Mouse (Mus musculus): ENCODE data around the gene Men1. TPM values are rescaled to one million over a fixed set of nuclear protein-coding genes. Genes with fewer than 3 reads are reported as not detected.

The Men1 gene
- polyA plus RNA-seq, 1 experiment from 2014 or later = 19.5 TPM

DNA sequence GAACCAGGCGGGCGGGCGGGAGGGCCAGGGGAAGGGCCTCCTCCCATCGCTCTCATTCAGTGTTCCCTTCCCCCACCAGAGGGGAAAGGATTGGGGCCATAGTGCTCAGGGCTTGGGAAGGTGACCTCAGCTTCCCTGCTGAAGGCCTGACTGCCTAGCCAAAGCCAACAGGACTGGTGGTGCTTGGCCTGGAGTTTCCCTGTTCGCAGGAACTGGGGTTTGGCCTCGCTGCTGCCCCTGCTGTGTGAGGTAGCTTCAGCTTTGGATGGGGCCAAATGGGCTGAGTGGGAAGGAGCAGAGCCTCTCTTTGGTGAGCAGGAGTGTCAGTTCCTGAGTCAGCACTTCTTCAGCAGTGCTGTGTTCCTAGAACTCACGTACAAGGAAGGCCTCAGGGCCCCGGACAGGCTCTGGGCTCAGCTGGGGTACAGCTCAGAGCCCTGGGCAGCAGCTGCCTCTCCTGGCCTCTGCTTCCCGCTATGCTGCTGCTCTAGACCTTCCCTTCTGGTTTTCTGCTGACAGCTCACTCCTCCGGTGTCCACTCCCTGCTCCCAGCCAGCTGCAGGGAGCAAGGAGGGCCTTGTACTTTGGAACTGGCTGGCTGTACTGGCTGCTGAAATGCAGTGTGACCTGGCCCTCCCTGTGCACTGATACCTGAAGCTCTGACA, 43.5 kb upstream of the Men1 start:
- Histone ChIP-seq H3K4me3 (ENCODE audit: low read depth, low read length) (no peak overlapping the region), H3K27me3 (ENCODE audit: control insufficient read depth, insufficient read depth, low read depth, low read length) (no peaks in the 10 kb centered on the region), H3K27ac (ENCODE audit: low read length) (peak overlapping the region; percentile 88), H3K36me3 (ENCODE audit: control insufficient read depth, insufficient read depth) (peaks cover 27% of the 10 kb centered on the region), H3K4me2 (ENCODE audit: low read depth, low read length) (peak overlapping the region; percentile 28), H3K9me3 (replicated peaks; ENCODE audit: control insufficient read depth, low read length) (no peaks in the 10 kb centered on the region), H3K4me1 (ENCODE audit: control insufficient read depth, low read depth, low read length) (peaks cover 65% of the 10 kb centered on the region), H3K9ac (ENCODE audit: low read depth, low read length) (peak overlapping the region; percentile 49)
- peak; percentile 83 for ATAC-seq (ENCODE audit: low read depth)
- WGBS (ENCODE audit: insufficient replicate concordance) = 38% methylated on average over 10 of the region's 10 CpGs

DNA sequence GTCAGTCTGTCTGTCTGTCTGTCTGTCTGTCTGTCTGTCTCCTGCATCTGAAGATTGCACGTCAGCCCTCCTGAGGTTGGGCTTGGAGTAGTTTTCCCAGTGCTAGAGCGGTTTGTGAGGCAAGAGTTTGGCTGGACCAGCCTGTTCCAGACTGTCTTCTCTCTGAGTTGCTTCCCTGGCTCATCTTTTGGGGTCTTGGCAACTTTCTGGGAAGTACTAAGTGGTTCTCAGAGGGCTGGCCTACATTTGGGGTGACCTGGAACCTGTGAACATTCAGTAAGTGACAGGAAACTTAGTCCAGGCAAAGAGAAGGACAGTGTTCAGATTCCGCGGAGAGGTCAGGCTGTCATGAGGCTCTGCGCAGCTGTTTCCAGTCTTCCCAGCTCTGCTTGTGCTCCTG, 42.5 kb upstream of the Men1 start:
- WGBS (ENCODE audit: insufficient replicate concordance) = 81% methylated on average over 5 of the region's 5 CpGs
- Histone ChIP-seq H3K9me3 (replicated peaks; ENCODE audit: control insufficient read depth, low read length) (no peaks in the 10 kb centered on the region), H3K27ac (ENCODE audit: low read length) (peak overlapping the region; percentile 88), H3K4me3 (ENCODE audit: low read depth, low read length) (no peak overlapping the region), H3K4me1 (ENCODE audit: control insufficient read depth, low read depth, low read length) (peaks cover 65% of the 10 kb centered on the region), H3K4me2 (ENCODE audit: low read depth, low read length) (no peak overlapping the region), H3K36me3 (ENCODE audit: control insufficient read depth, insufficient read depth) (peaks cover 29% of the 10 kb centered on the region), H3K9ac (ENCODE audit: low read depth, low read length) (no peak overlapping the region), H3K27me3 (ENCODE audit: control insufficient read depth, insufficient read depth, low read depth, low read length) (no peaks in the 10 kb centered on the region)
- ATAC-seq (ENCODE audit: low read depth) = no peak

DNA sequence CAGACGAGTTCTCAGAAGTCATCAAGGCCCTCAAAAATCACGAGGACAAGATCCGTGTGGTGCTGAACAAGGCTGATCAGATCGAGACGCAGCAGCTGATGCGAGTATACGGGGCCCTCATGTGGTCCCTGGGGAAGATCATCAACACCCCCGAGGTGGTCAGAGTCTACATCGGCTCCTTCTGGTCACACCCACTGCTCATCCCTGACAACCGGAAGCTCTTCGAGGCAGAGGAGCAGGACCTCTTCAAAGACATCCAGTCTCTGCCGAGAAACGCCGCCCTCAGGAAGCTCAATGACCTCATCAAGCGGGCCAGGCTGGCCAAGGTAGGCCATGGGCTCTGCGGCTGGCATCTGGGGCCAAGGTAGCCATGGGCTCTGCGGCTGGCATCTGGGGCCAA, 40.5 kb upstream of the Men1 start:
- peaks cover 36% of the 10 kb centered on the region for H3K36me3 ChIP-seq (ENCODE audit: control insufficient read depth, insufficient read depth)
- no peaks in the 10 kb centered on the region for H3K27me3 ChIP-seq (ENCODE audit: control insufficient read depth, insufficient read depth, low read depth, low read length)
- H3K4me3 ChIP-seq (ENCODE audit: low read depth, low read length) = no peak overlapping the region
- peaks cover 68% of the 10 kb centered on the region for H3K4me1 ChIP-seq (ENCODE audit: control insufficient read depth, low read depth, low read length)
- no peaks in the 10 kb centered on the region for H3K9me3 ChIP-seq (replicated peaks; ENCODE audit: control insufficient read depth, low read length)
- 87% methylated on average over 17 of the region's 17 CpGs for WGBS (ENCODE audit: insufficient replicate concordance)
- H3K9ac ChIP-seq (ENCODE audit: low read depth, low read length) = no peak overlapping the region
- no peak overlapping the region for H3K4me2 ChIP-seq (ENCODE audit: low read depth, low read length)
- ATAC-seq (ENCODE audit: low read depth) = no peak
- H3K27ac ChIP-seq (ENCODE audit: low read length) = no peak overlapping the region

DNA sequence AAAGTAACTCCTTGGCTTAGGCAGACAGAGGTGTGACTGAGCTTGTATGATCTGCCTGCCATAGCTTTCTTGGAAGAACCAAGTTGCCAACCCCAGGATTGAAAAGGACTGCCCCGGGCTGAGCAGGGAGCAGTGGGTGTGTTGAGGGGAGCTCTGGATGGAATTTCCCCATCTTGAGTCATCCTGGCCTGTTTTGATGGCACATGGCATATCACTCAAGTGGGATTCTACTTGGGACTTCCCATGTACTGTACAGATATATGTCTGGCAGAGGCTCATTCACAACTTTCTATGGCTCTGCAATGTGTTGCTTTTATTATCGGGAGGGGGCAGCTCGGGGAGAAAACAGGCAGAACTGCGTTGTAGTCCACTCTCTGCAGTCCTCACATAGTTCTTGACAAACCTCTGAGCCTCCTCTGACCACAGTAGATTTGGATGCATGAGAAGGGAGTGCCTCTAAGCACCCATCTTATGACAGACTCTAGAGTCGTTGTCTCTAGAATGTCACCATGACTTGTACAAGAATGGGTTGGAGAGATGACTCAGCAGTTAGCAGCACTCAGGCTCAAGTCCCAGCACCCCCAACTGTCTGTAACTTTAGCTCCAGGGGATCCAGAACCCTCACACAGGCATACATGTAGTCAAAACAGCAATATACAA, 38.1 kb upstream of the Men1 start:
- Histone ChIP-seq H3K9me3 (replicated peaks; ENCODE audit: control insufficient read depth, low read length) (no peaks in the 10 kb centered on the region), H3K4me2 (ENCODE audit: low read depth, low read length) (0 out of 2 replicates have a peak overlapping the region, but pooled peaks have one; percentile 25), H3K4me3 (ENCODE audit: low read depth, low read length) (no peak overlapping the region), H3K27me3 (ENCODE audit: control insufficient read depth, insufficient read depth, low read depth, low read length) (no peaks in the 10 kb centered on the region), H3K27ac (ENCODE audit: low read length) (peak overlapping the region; percentile 89), H3K36me3 (ENCODE audit: control insufficient read depth, insufficient read depth) (peaks cover 35% of the 10 kb centered on the region), H3K4me1 (ENCODE audit: control insufficient read depth, low read depth, low read length) (peaks cover 69% of the 10 kb centered on the region), H3K9ac (ENCODE audit: low read depth, low read length) (peak overlapping the region; percentile 34)
- WGBS (ENCODE audit: insufficient replicate concordance) = 65% methylated on average over 5 of the region's 5 CpGs
- peak; percentile 40 for ATAC-seq (ENCODE audit: low read depth)

DNA sequence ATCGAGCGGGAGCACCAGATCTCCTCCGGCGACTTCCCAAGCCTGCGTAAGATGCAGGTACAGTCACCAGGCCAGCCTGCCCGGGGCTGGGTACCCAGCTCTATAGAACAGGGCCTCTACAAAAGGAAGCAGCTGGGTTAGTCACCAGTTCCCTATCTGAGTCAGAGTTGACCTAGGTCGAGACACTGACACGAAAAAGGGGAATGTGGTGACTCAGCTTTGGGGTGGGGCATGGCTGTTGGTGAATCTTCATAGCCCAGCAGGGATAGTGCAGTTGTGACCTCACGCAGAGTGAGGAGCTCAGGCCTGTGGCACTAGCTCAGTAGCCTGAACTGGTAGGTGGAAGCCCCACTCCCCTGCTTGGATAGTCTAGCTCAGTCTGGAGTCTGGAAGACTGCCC, 37.1 kb upstream of the Men1 start:
- H3K36me3 ChIP-seq (ENCODE audit: control insufficient read depth, insufficient read depth) = peaks cover 35% of the 10 kb centered on the region
- H3K9ac ChIP-seq (ENCODE audit: low read depth, low read length) = peak overlapping the region; percentile 44
- peak overlapping the region; percentile 25 for H3K4me2 ChIP-seq (ENCODE audit: low read depth, low read length)
- WGBS (ENCODE audit: insufficient replicate concordance) = 43% methylated on average over 9 of the region's 9 CpGs
- H3K4me3 ChIP-seq (ENCODE audit: low read depth, low read length) = no peak overlapping the region; the same call in 1 of the 2 replicates
- no peaks in the 10 kb centered on the region for H3K9me3 ChIP-seq (replicated peaks; ENCODE audit: control insufficient read depth, low read length)
- ATAC-seq (ENCODE audit: low read depth) = peak; percentile 68
- H3K4me1 ChIP-seq (ENCODE audit: control insufficient read depth, low read depth, low read length) = peaks cover 71% of the 10 kb centered on the region
- peak overlapping the region; percentile 89 for H3K27ac ChIP-seq (ENCODE audit: low read length)
- H3K27me3 ChIP-seq (ENCODE audit: control insufficient read depth, insufficient read depth, low read depth, low read length) = no peaks in the 10 kb centered on the region

DNA sequence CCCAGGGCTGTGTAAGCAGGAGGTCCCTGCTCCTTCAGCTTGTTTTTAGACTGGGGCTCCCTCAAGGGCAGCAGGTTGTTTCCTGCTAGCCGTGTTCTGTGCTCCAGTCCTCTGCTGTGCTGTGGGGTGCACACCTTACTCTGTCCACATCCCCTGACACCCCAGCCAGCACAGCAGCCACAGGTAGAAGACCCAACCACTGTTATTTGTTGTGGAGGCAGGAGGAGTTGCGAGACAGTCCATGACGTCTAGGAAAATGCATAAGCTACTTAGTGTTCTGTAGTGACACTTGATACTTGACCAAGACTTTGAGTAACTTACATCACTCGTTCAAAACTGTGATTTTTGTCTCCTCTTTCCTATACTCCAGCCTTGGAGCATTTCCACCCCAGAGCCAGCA, 35.8 kb upstream of the Men1 start:
- Histone ChIP-seq H3K36me3 (ENCODE audit: control insufficient read depth, insufficient read depth) (peaks cover 35% of the 10 kb centered on the region), H3K27me3 (ENCODE audit: control insufficient read depth, insufficient read depth, low read depth, low read length) (no peaks in the 10 kb centered on the region), H3K4me1 (ENCODE audit: control insufficient read depth, low read depth, low read length) (peaks cover 84% of the 10 kb centered on the region), H3K4me3 (ENCODE audit: low read depth, low read length) (no peak overlapping the region), H3K9me3 (replicated peaks; ENCODE audit: control insufficient read depth, low read length) (no peaks in the 10 kb centered on the region), H3K27ac (ENCODE audit: low read length) (peak overlapping the region; percentile 96), H3K9ac (ENCODE audit: low read depth, low read length) (peak overlapping the region; percentile 44; the same call in 1 of the 2 replicates), H3K4me2 (ENCODE audit: low read depth, low read length) (no peak overlapping the region)
- no peak for ATAC-seq (ENCODE audit: low read depth)
- WGBS (ENCODE audit: insufficient replicate concordance) = 64% methylated on average over 4 of the region's 4 CpGs

DNA sequence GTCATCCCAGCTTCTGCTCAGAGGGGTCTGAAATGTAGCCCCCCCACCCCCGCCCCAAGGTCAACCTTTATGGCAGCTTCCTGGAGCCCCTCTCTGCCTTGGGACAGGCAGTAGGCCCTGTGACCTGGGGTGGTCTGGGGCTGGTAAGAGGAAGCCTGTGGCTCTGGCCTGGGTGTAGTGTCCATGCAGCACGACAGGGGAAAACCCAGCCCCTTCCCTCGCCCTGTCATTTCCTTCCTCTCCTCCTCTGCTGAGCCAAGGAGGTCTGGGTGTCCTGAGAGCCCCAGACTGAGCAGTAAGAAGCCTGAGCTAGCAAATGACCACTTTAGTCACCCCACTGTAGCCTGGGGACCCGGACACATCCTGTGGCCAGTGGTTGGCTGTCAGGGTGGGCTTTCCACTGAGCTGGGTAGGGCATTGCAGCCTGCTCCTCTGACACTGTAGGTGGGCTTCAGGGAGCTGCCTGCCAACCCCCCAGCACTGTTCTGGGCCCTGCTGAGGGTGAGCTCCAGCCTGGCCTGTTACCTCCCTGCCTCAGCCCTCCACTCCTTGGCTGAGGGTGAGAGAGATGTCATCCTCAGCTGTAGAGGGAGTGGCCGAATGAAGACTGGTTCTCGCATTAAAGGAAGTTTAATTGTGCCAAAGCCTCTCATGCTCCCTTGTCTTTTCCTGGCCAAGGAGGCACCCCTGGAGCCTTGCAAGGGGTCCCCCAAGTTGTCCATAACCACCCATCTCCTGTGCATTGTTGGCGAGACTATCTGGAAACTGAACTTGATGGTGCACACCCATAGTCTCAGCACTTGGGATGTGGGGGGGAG, 35.1 kb upstream of the Men1 start:
- H3K27ac ChIP-seq (ENCODE audit: low read length) = peak overlapping the region; percentile 96
- peak overlapping the region; percentile 5 for H3K4me3 ChIP-seq (ENCODE audit: low read depth, low read length)
- peak overlapping the region; percentile 44 for H3K9ac ChIP-seq (ENCODE audit: low read depth, low read length)
- H3K4me1 ChIP-seq (ENCODE audit: control insufficient read depth, low read depth, low read length) = peaks cover 90% of the 10 kb centered on the region
- peaks cover 30% of the 10 kb centered on the region for H3K36me3 ChIP-seq (ENCODE audit: control insufficient read depth, insufficient read depth)
- 42% methylated on average over 7 of the region's 7 CpGs for WGBS (ENCODE audit: insufficient replicate concordance)
- H3K4me2 ChIP-seq (ENCODE audit: low read depth, low read length) = peak overlapping the region; percentile 41
- ATAC-seq (ENCODE audit: low read depth) = no peak
- no peaks in the 10 kb centered on the region for H3K9me3 ChIP-seq (replicated peaks; ENCODE audit: control insufficient read depth, low read length)
- no peaks in the 10 kb centered on the region for H3K27me3 ChIP-seq (ENCODE audit: control insufficient read depth, insufficient read depth, low read depth, low read length)

DNA sequence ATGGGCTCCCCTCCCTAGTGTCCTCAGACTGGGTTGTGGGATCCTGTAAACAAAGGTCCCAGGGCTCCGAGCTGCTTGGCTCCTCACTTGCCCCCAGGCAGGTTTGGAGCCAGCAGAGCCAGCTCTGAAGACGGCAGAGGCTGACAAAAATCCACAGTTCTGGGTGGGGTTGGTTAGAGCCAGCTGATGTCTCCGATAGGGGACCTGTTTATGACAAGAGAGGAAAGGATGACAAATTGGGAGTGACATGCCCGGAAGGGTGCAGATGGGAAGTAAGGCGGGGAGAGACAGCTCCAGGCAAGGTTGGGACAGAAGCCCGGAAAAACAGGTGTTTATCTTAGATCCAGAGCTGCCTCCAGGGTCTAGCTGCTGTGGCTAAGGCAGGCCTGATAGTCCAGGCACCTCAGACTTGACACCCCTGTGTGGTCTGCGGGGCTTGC, 34.4 kb upstream of the Men1 start:
- Histone ChIP-seq H3K4me2 (ENCODE audit: low read depth, low read length) (peak overlapping the region; percentile 41), H3K27ac (ENCODE audit: low read length) (peak overlapping the region; percentile 96), H3K4me3 (ENCODE audit: low read depth, low read length) (peak overlapping the region; percentile 5), H3K27me3 (ENCODE audit: control insufficient read depth, insufficient read depth, low read depth, low read length) (no peaks in the 10 kb centered on the region), H3K36me3 (ENCODE audit: control insufficient read depth, insufficient read depth) (peaks cover 23% of the 10 kb centered on the region), H3K4me1 (ENCODE audit: control insufficient read depth, low read depth, low read length) (peaks cover 90% of the 10 kb centered on the region), H3K9ac (ENCODE audit: low read depth, low read length) (peak overlapping the region; percentile 44), H3K9me3 (replicated peaks; ENCODE audit: control insufficient read depth, low read length) (no peaks in the 10 kb centered on the region)
- WGBS (ENCODE audit: insufficient replicate concordance) = 26% methylated on average over 7 of the region's 7 CpGs
- peak; percentile 76 for ATAC-seq (ENCODE audit: low read depth)

All from liver, embryonic 16.5 days (tissue).